Mouse (Mus musculus) megakaryocyte, embryonic 14.5 days (primary cell): Measurements from ENCODE around the gene Keap1. TPM values are rescaled to one million over a fixed set of nuclear protein-coding genes. Genes with fewer than 3 reads are reported as not detected.
A peak's percentile ranks its signal among the peaks of the same experiment; 100 is the strongest.

Experiments
- H3K27me3 ChIP-seq: replicated peaks from 2 replicates; pipeline ENCODE3; 2012; ENCODE audit warnings: inconsistent platforms
- H3K36me3 ChIP-seq: replicated peaks from 2 replicates; pipeline ENCODE3; 2012; ENCODE audit warnings: low read length, inconsistent platforms, mixed read lengths
- H3K4me1 ChIP-seq: 2 replicates; pipeline ENCODE4 v1.6.1; 2012; ENCODE audit warnings: inconsistent platforms
- H3K4me3 ChIP-seq: replicated peaks from 2 replicates; pipeline ENCODE3; 2012; ENCODE audit warnings: moderate library complexity, mild to moderate bottlenecking, inconsistent platforms
- H3K9me3 ChIP-seq: 2 replicates; pipeline ENCODE4 v1.6.1; 2012; ENCODE audit warnings: inconsistent platforms
- FLI1 ChIP-seq: IDR thresholded peaks from 2 replicates; pipeline ENCODE4 v1.6.1; 2012; ENCODE audit warnings: low read length, inconsistent platforms, mixed read lengths
- GATA1 ChIP-seq: IDR thresholded peaks from 3 replicates; pipeline ENCODE4 v1.6.1; 2012; ENCODE audit warnings: mixed read lengths, low read length, inconsistent platforms, borderline replicate concordance
- polyA plus RNA-seq: library from polyadenylated mRNA; stranded (reverse); fragments of >175 nt; gene quantifications from 2 replicates; pipeline ENCODE4 v1.2.3, GENCODE M21; 2012; ENCODE audit warnings: low replicate concordance; ENCODE audit not compliant: insufficient read depth

Gene Keap1
- polyA plus RNA-seq, 1 experiment, result 47.4 TPM

- TF ChIP-seq GATA1, result no peak
- no peak for TF ChIP-seq FLI1
- Histone ChIP-seq H3K27me3 (no peaks in the 10 kb centered on the region), H3K4me1 (peaks cover 64% of the 10 kb centered on the region), H3K4me3 (no peak overlapping the region), H3K9me3 (no peaks in the 10 kb centered on the region), H3K36me3 (peaks cover 16% of the 10 kb centered on the region)
These were observed 53.7 kb downstream of the Keap1 start for GRCm38 (mm10) chr9:21185436-21185835.

DNA sequence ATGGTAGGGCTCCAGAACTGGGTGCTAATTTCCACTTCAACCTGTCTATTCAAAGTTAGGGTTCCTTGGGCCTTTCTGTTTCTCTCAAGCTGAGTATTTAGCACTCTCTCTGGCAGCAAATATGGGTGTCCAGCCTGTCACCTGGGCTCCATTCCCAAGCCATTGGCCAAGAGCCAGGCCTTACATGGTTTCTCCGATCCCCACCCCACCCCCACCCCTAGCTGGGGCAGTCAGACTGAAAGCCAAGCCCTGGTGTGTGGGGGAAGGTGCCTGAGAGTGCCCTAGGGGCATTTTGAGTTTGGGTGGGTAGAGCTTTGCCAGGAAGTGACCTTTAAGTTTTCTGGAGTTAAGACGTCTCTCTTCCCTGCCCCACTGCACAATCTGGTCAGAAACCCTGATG, 54.4 kb downstream of the Keap1 start:
- peaks cover 16% of the 10 kb centered on the region for H3K36me3 ChIP-seq
- H3K9me3 ChIP-seq, result no peaks in the 10 kb centered on the region
- H3K4me3 ChIP-seq, result peak overlapping the region; percentile 91
- TF ChIP-seq GATA1 (no peak), FLI1 (no peak)
- peaks cover 68% of the 10 kb centered on the region for H3K4me1 ChIP-seq
- no peaks in the 10 kb centered on the region for H3K27me3 ChIP-seq

GRCm38 (mm10) chr9:21183905-21184413, 55.2 kb downstream of the Keap1 start:
- Histone ChIP-seq H3K9me3 (no peaks in the 10 kb centered on the region), H3K4me1 (peaks cover 68% of the 10 kb centered on the region), H3K4me3 (peak overlapping the region; percentile 91)

GRCm38 (mm10) chr9:21183421-21183820, 55.7 kb downstream of the Keap1 start:
- TF ChIP-seq FLI1, result peak; percentile 60; the same call in 1 of the 2 replicates
- TF ChIP-seq GATA1, result no peak
- Histone ChIP-seq H3K4me1 (peaks cover 68% of the 10 kb centered on the region), H3K36me3 (peaks cover 14% of the 10 kb centered on the region), H3K9me3 (no peaks in the 10 kb centered on the region), H3K27me3 (no peaks in the 10 kb centered on the region), H3K4me3 (peak overlapping the region; percentile 91)

More at GRCm38 (mm10) chr9:21183905-21184413, 55.2 kb downstream of the Keap1 start:
- Histone ChIP-seq H3K36me3 (peaks cover 16% of the 10 kb centered on the region), H3K27me3 (no peaks in the 10 kb centered on the region)
- TF ChIP-seq GATA1, result no peak
- no peak for TF ChIP-seq FLI1

DNA sequence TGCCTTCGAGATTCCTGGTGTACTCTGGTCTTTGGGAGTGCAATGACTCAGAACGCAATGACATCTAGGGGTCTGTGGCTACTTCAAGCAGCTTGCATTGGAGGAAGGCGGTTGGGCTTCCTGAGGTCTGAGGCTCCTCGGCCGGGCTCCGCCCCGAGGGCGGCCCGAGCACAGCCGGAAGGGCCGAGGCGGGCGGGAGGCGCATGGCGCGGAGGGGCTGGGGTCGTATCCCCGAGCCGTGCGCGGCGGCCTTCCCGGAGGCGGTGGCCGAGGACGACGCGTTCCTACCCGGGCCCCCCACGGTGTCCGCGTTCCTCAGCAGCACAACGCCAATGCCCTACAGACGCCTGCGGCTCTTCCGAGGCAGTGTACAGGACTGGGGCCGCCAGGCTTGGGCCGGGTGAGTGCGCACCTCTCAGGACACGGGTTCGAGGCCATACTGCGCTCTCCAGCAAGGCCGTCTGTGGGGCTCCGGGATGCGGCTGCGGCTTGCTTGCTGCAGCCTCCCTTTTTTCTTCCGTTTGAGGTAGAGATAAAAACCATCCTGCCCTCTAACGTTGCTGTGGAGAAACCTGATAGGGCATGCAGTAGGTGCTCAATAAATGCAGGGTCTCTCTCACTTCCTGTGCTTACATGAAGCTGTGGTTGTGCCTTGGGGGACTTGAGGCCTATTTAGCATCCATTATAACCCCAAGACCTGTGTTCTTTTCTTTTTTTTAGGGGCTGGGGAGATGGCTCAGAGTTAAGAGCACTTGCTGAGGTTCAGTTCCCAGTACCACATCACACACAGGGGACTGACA, 57.5 kb downstream of the Keap1 start:
- Histone ChIP-seq H3K4me1 (peaks cover 66% of the 10 kb centered on the region), H3K4me3 (peak overlapping the region; percentile 93), H3K27me3 (no peaks in the 10 kb centered on the region), H3K36me3 (peaks cover 13% of the 10 kb centered on the region), H3K9me3 (no peaks in the 10 kb centered on the region)
- TF ChIP-seq FLI1 (no peak), GATA1 (no peak)

GRCm38 (mm10) chr9:21180841-21181240, 58.3 kb downstream of the Keap1 start:
- peaks cover 10% of the 10 kb centered on the region for H3K36me3 ChIP-seq
- no peaks in the 10 kb centered on the region for H3K9me3 ChIP-seq
- no peak for TF ChIP-seq GATA1
- TF ChIP-seq FLI1, result no peak
- no peaks in the 10 kb centered on the region for H3K27me3 ChIP-seq
- peak overlapping the region; percentile 93 for H3K4me3 ChIP-seq
- H3K4me1 ChIP-seq, result peaks cover 58% of the 10 kb centered on the region

DNA sequence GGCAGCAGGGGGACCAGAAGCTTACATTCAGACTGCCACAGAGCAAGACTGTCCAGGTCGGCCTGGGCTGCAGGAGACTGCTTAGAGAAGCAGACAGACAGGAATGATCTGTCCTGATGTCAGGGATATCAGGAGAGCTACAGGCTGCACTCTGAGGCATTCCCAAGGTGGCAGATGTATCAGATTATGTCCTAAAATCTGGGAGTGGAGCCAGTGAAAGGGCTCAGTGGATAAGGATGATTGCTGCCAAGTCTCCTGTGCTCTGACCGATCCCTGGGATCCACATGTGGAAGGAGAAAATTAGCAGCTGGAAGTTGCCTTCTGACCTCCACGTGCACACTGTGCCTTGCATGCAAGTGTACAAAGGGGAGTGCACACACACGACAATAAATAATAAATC, 58.8 kb downstream of the Keap1 start:
- H3K27me3 ChIP-seq, result no peaks in the 10 kb centered on the region
- H3K4me3 ChIP-seq, result no peak overlapping the region
- peaks cover 6% of the 10 kb centered on the region for H3K36me3 ChIP-seq
- peaks cover 57% of the 10 kb centered on the region for H3K4me1 ChIP-seq
- TF ChIP-seq FLI1 (no peak), GATA1 (no peak)
- H3K9me3 ChIP-seq, result no peaks in the 10 kb centered on the region

Other genes starting within 250 kb of the Keap1 start
- 62.4 and 63.4 TPM in 2 replicates for gene Mrpl4, start 236.6 kb downstream of the Keap1 start, polyA plus RNA-seq
- 8.8 and 10.8 TPM in 2 replicates for gene Icam1, start 223.4 kb downstream of the Keap1 start, polyA plus RNA-seq
- gene Icam4, start 210.0 kb downstream of the Keap1 start, polyA plus RNA-seq, result 5.3 and 7.9 TPM in 2 replicates
- 3.0 and 9.9 TPM in 2 replicates for gene Icam5, start 207.3 kb downstream of the Keap1 start, polyA plus RNA-seq
- 3.6 TPM in 1 of 2 replicates, not detected in the other for gene Zglp1, start 172.3 kb downstream of the Keap1 start, polyA plus RNA-seq
- 0.45 TPM in 1 of 2 replicates, not detected in the other for gene Gm49373, start 166.3 kb downstream of the Keap1 start, polyA plus RNA-seq
- 3.3 and 26.9 TPM in 2 replicates for gene Fdx1l, start 165.7 kb downstream of the Keap1 start, polyA plus RNA-seq
- gene Gm38431, start 147.4 kb downstream of the Keap1 start, polyA plus RNA-seq, result 128 and 518 TPM in 2 replicates
- gene Raver1, start 147.4 kb downstream of the Keap1 start, polyA plus RNA-seq, result 51.7 TPM in 1 of 2 replicates, not detected in the other
- 15.5 and 17.9 TPM in 2 replicates for gene Tyk2, start 108.1 kb downstream of the Keap1 start, polyA plus RNA-seq
- gene Cdc37, start 89.4 kb downstream of the Keap1 start, polyA plus RNA-seq, result 62.5 and 150 TPM in 2 replicates
- gene Pde4a, start 73.6 kb downstream of the Keap1 start, polyA plus RNA-seq, result 8.2 and 26.2 TPM in 2 replicates
- gene S1pr5, start 9.1 kb upstream of the Keap1 start, polyA plus RNA-seq, result not detected in 2 replicates
- gene Atg4d, start 25.9 kb upstream of the Keap1 start, polyA plus RNA-seq, result 53.1 and 67.2 TPM in 2 replicates
- 32.6 and 47.4 TPM in 2 replicates for gene Kri1, start 48.6 kb upstream of the Keap1 start, polyA plus RNA-seq
- 94.7 and 248 TPM in 2 replicates for gene Cdkn2d, start 52.0 kb upstream of the Keap1 start, polyA plus RNA-seq
- not detected in 2 replicates for gene Ap1m2, start 73.0 kb upstream of the Keap1 start, polyA plus RNA-seq
- gene Slc44a2, start 81.3 kb upstream of the Keap1 start, polyA plus RNA-seq, result 46.8 and 61.6 TPM in 2 replicates
- gene Ilf3, start 128.5 kb upstream of the Keap1 start, polyA plus RNA-seq, result 55.5 and 62.9 TPM in 2 replicates
- 20.1 and 20.7 TPM in 2 replicates for gene Qtrt1, start 172.5 kb upstream of the Keap1 start, polyA plus RNA-seq
- gene Dnm2, start 185.5 kb upstream of the Keap1 start, polyA plus RNA-seq, result 714 and 929 TPM in 2 replicates